Mouse (Mus musculus): ENCODE results near the gene Pex3. TPM values are rescaled to one million over a fixed set of nuclear protein-coding genes. Genes with fewer than 3 reads are reported as not detected.

Gene Pex3
- polyA plus RNA-seq (2021; fragmentation: Nextera tagmentation), result 22.0 and 24.4 TPM in 2 replicates
- long read RNA-seq, experiment 1, transcript Pex3-201 (12 exons, 2,129 nt), result major isoform, 34 of 53 reads
- long read RNA-seq, experiment 1, partial matches to known transcripts, result 11 of 53 reads
- long read RNA-seq, experiment 1, other reads (novel, unspliced or antisense), result 6 of 53 reads
- long read RNA-seq, experiment 2, transcript Pex3-201 (12 exons, 2,129 nt), result major isoform, 93 of 107 reads
- long read RNA-seq, experiment 2, transcript Pex3-202 (12 exons, 1,961 nt), result minor isoform, 6 of 107 reads
- long read RNA-seq, experiment 2, partial matches to known transcripts, result 2 of 107 reads
- long read RNA-seq, experiment 2, other reads (novel, unspliced or antisense), result 6 of 107 reads

GRCm38 (mm10) chr10:13552646-13553497 is at the start of gene Pex3, which contains the start of gene Adat2:
TSS of gene Pex3 (minus strand) at chr10:13553142.
TSS of gene Adat2 (plus strand) at chr10:13552894.

GRCm38 (mm10) chr10:13499331-13499730 is 53.6 kb downstream of the Pex3 start, which contains the start of gene Fuca2:
TSS of gene Fuca2 (plus strand) at chr10:13499540.

Other genes starting within 250 kb of the Pex3 start
- 10.5 and 11.5 TPM in 2 replicates for gene Phactr2, start 78.7 kb downstream of the Pex3 start, polyA plus RNA-seq (2021; fragmentation: Nextera tagmentation)
- 40.0 and 41.2 TPM in 2 replicates for gene Fuca2, start 53.6 kb downstream of the Pex3 start, polyA plus RNA-seq (2021; fragmentation: Nextera tagmentation)
- 3.5 and 4.9 TPM in 2 replicates for gene Adat2, start 248 bp downstream of the Pex3 start, polyA plus RNA-seq (2021; fragmentation: Nextera tagmentation)